Mouse (Mus musculus): ENCODE results near the gene Cd3g.

The Cd3g gene

GRCm38 (mm10) chr9:44980242-44980641 lies at the start of gene Cd3g:
TSS of gene Cd3g (minus strand) at chr9:44980431.
- DNase-seq: no peak

- no peak for DNase-seq
These were observed 47.1 kb upstream of the Cd3g start for GRCm38 (mm10) chr9:45027376-45027775.

GRCm38 (mm10) chr9:45024187-45024586 lies 44.0 kb upstream of the Cd3g start:
- no peak for DNase-seq

GRCm38 (mm10) chr9:45023638-45024037 lies 43.4 kb upstream of the Cd3g start:
- DNase-seq: no peak

GRCm38 (mm10) chr9:45022800-45023199 lies 42.6 kb upstream of the Cd3g start:
- peak; percentile 53 to 77 for DNase-seq

GRCm38 (mm10) chr9:45018031-45018430 lies 37.8 kb upstream of the Cd3g start:
- no peak for DNase-seq

GRCm38 (mm10) chr9:45015841-45016240 lies 35.6 kb upstream of the Cd3g start:
- DNase-seq: no peak

GRCm38 (mm10) chr9:45014879-45015278 lies 34.6 kb upstream of the Cd3g start:
- no peak for DNase-seq

- DNase-seq: no peak
These were observed 31.1 kb upstream of the Cd3g start for GRCm38 (mm10) chr9:45011291-45011690.

- peak in 1 of 2 experiments; percentile 10 for DNase-seq
These were observed 30.2 kb upstream of the Cd3g start for GRCm38 (mm10) chr9:45010461-45010860.

- no peak for DNase-seq
These were observed 29.2 kb upstream of the Cd3g start, which contains the start of gene Cd3e for GRCm38 (mm10) chr9:45009180-45010078. TSS of gene Cd3e (minus strand) at chr9:45009627.

GRCm38 (mm10) chr9:45008342-45008741 lies 28.1 kb upstream of the Cd3g start:
- no peak for DNase-seq

- DNase-seq: no peak
These were observed 27.2 kb upstream of the Cd3g start for GRCm38 (mm10) chr9:45007404-45007803.

- DNase-seq: no peak
These were observed 20.0 kb upstream of the Cd3g start for GRCm38 (mm10) chr9:45000249-45000648.

- no peak for DNase-seq
These were observed 19.5 kb upstream of the Cd3g start for GRCm38 (mm10) chr9:44999776-45000175.

GRCm38 (mm10) chr9:44999171-44999570 lies 18.9 kb upstream of the Cd3g start:
- DNase-seq: peak; percentile 64 to 81

GRCm38 (mm10) chr9:44998138-44998537 lies 17.9 kb upstream of the Cd3g start:
- no peak for DNase-seq

- no peak for DNase-seq
These were observed 16.4 kb upstream of the Cd3g start for GRCm38 (mm10) chr9:44996590-44996989.

GRCm38 (mm10) chr9:44994962-44995361 lies 14.7 kb upstream of the Cd3g start:
- no peak for DNase-seq

GRCm38 (mm10) chr9:44993268-44993667 lies 13.0 kb upstream of the Cd3g start:
- no peak for DNase-seq

GRCm38 (mm10) chr9:44992271-44992670 lies 12.0 kb upstream of the Cd3g start:
- DNase-seq: no peak

GRCm38 (mm10) chr9:44991821-44992220 lies 11.6 kb upstream of the Cd3g start:
- no peak for DNase-seq

- no peak for DNase-seq
These were observed 6.7 kb upstream of the Cd3g start for GRCm38 (mm10) chr9:44986976-44987375.

GRCm38 (mm10) chr9:44986242-44986781 lies 6.1 kb upstream of the Cd3g start:
- DNase-seq: peak; percentile 3 to 13
